Mouse (Mus musculus): ENCODE measurements around the gene Tnrc6b. TPM values are rescaled to one million over a fixed set of nuclear protein-coding genes. Genes with fewer than 3 reads are reported as not detected.
A peak's percentile ranks its signal among the peaks of the same experiment; 100 is the strongest.

The Tnrc6b gene
- polyA plus RNA-seq, 1 experiment from 2014 or later = 27.4 TPM

DNA sequence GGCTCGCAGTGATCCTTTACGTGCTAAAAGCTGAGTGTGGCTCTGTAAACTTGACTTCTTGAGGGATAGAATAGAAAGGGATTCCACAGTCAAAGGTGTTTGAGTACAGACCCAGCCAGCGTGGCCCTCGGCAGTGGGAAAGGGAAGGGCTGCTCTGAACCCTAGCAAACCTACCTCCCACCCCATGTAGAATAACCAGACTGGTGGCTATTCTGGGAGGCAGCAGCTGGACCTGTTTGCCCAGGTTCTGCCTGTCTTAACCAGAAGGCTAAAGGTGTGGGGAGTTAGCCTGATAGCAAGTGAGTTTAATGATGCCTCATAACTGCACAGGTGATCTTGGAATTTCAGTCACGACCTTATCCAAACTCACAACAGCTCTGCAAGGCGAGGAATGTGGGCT, 28.0 kb upstream of the Tnrc6b start:
- no peaks in the 10 kb centered on the region for H3K36me3 ChIP-seq
- H3K4me3 ChIP-seq (replicated peaks) = no peak overlapping the region
- H3K9me3 ChIP-seq = no peaks in the 10 kb centered on the region
- H3K4me2 ChIP-seq = peak overlapping the region; percentile 16; the same call in 1 of the 2 replicates
- WGBS = 70% methylated on average over 6 of the region's 6 CpGs
- H3K4me1 ChIP-seq = peaks cover 51% of the 10 kb centered on the region
- no peaks in the 10 kb centered on the region for H3K27me3 ChIP-seq (replicated peaks)
- no peak overlapping the region for H3K9ac ChIP-seq
- ATAC-seq (ENCODE audit: insufficient read depth, low FRiP score, low read depth) = peak; percentile 76
- peak overlapping the region; percentile 81 for H3K27ac ChIP-seq

DNA sequence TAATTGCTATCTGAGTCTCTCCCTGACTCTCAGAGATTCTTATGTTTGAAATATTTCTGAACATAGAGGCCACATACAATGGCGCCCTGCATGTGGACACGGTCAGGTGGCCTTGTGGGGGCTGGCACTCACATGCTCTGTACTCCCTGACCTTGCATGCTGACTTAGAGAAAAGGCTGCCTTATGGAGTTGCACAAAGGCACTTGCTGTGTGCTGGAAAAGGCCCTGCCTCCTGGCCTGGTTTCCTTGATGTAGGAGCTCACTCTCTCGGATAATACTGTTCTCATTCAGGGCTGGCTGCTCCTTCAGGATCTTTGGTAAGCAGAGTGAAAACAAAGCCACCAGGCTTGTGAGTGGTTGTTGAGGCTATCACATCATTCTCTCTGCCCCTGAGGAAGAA, 27.1 kb upstream of the Tnrc6b start:
- no peaks in the 10 kb centered on the region for H3K36me3 ChIP-seq
- no peaks in the 10 kb centered on the region for H3K27me3 ChIP-seq (replicated peaks)
- peak overlapping the region; percentile 81; the same call in 1 of the 2 replicates for H3K27ac ChIP-seq
- peaks cover 51% of the 10 kb centered on the region for H3K4me1 ChIP-seq
- no peak overlapping the region for H3K4me3 ChIP-seq (replicated peaks)
- ATAC-seq (ENCODE audit: insufficient read depth, low FRiP score, low read depth) = no peak
- no peak overlapping the region for H3K4me2 ChIP-seq
- 61% methylated on average over 3 of the region's 3 CpGs for WGBS
- H3K9ac ChIP-seq = no peak overlapping the region
- H3K9me3 ChIP-seq = no peaks in the 10 kb centered on the region

DNA sequence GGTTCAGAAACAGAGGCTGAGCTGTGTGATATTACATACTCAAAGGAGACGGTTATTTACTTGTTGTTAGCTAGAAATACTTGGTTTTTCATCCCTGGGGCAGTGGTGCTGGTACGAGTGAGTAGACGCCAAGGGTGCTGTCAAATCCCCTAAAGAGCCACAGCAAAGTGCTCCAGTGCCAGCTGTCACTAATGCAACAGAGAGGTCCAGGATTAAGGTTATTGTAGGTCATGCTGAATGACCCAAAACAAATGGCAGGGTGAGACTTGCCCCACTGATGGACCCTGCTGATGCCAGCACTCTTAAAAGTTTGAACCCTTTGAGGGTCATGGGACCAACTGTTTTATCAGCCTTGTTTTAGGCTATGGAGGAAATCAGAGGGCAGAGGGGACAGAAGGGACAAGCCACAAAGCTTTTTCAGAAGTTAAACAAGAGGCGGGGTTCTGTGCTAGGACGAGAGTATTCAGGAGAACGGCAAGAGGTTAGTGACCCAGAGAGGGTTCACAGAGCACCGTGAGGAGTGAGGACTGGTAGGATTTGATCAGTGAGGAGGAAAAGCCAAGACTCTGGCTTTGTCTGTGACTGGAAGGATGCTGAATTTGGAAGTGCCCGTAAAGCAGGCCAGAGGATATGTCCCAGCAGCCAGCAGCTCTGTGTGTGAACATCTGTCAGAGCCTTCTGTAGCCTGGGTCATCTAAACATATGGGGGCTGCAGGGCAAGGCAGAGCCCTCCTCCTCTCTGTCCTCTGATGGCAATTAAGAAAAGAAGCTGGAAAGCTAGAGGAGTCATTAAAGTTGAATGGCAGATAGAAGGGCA, 26.1 kb upstream of the Tnrc6b start:
- no peak for ATAC-seq (ENCODE audit: insufficient read depth, low FRiP score, low read depth)
- Histone ChIP-seq H3K36me3 (no peaks in the 10 kb centered on the region), H3K4me1 (peaks cover 44% of the 10 kb centered on the region)

GRCm38 (mm10) chr15:80685603-80685895, 25.6 kb upstream of the Tnrc6b start:
- no peak overlapping the region for H3K4me2 ChIP-seq
- H3K4me3 ChIP-seq (replicated peaks) = no peak overlapping the region
- H3K36me3 ChIP-seq = no peaks in the 10 kb centered on the region
- no peak overlapping the region for H3K9ac ChIP-seq
- WGBS = 41% methylated on average over 7 of the region's 7 CpGs
- peaks cover 41% of the 10 kb centered on the region for H3K4me1 ChIP-seq
- H3K27me3 ChIP-seq (replicated peaks) = no peaks in the 10 kb centered on the region
- ATAC-seq (ENCODE audit: insufficient read depth, low FRiP score, low read depth) = no peak
- no peaks in the 10 kb centered on the region for H3K9me3 ChIP-seq
- H3K27ac ChIP-seq = no peak overlapping the region

More for the DNA sequence above, 26.1 kb upstream of the Tnrc6b start:
- Histone ChIP-seq H3K4me2 (no peak overlapping the region), H3K4me3 (replicated peaks) (no peak overlapping the region), H3K9ac (no peak overlapping the region), H3K9me3 (no peaks in the 10 kb centered on the region), H3K27ac (no peak overlapping the region), H3K27me3 (replicated peaks) (no peaks in the 10 kb centered on the region)
- 31% methylated on average over 8 of the region's 8 CpGs for WGBS

DNA sequence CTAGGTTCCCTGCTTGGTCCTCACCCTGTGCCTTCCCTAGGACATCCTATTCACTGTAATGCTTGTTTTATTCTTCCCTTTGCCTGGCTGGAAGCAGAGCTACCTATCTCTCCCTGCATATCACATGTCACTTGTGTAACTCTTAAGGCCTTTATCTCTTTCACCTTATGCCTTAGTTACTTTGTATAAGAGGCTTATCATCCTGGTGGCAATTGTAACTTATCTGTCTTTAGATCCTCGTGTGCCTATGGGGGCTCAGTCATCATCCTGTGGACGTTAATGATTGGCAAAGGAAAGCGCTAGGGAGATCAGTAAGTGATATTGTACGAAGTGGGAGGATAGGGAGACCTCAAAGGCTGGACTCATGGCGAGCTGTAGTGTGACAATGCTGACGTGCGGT, 22.6 kb upstream of the Tnrc6b start:
- no peak overlapping the region for H3K4me2 ChIP-seq
- H3K9me3 ChIP-seq = no peaks in the 10 kb centered on the region
- no peaks in the 10 kb centered on the region for H3K27me3 ChIP-seq (replicated peaks)
- H3K9ac ChIP-seq = no peak overlapping the region
- peaks cover 19% of the 10 kb centered on the region for H3K4me1 ChIP-seq
- no peak for ATAC-seq (ENCODE audit: insufficient read depth, low FRiP score, low read depth)
- H3K36me3 ChIP-seq = no peaks in the 10 kb centered on the region
- WGBS = 57% methylated on average over 7 of the region's 7 CpGs
- no peak overlapping the region for H3K27ac ChIP-seq
- H3K4me3 ChIP-seq (replicated peaks) = no peak overlapping the region

- H3K4me1 ChIP-seq = peaks cover 3% of the 10 kb centered on the region; the same call in 1 of the 2 replicates
- ATAC-seq (ENCODE audit: insufficient read depth, low FRiP score, low read depth) = no peak
- WGBS = 51% methylated on average over 3 of the region's 3 CpGs
- no peaks in the 10 kb centered on the region for H3K27me3 ChIP-seq (replicated peaks)
- H3K9me3 ChIP-seq = no peaks in the 10 kb centered on the region
- H3K4me3 ChIP-seq (replicated peaks) = no peak overlapping the region
- no peak overlapping the region for H3K9ac ChIP-seq
- no peak overlapping the region for H3K4me2 ChIP-seq
- H3K27ac ChIP-seq = no peak overlapping the region
- no peaks in the 10 kb centered on the region for H3K36me3 ChIP-seq
Measured at GRCm38 (mm10) chr15:80693492-80693891, 17.6 kb upstream of the Tnrc6b start.

GRCm38 (mm10) chr15:80694125-80694910, 16.8 kb upstream of the Tnrc6b start:
- no peaks in the 10 kb centered on the region for H3K27me3 ChIP-seq (replicated peaks)
- no peaks in the 10 kb centered on the region for H3K9me3 ChIP-seq
- WGBS = 28% methylated on average over 11 of the region's 11 CpGs
- peaks cover 3% of the 10 kb centered on the region; the same call in 1 of the 2 replicates for H3K4me1 ChIP-seq
- H3K27ac ChIP-seq = no peak overlapping the region
- H3K36me3 ChIP-seq = no peaks in the 10 kb centered on the region
- no peak overlapping the region for H3K4me3 ChIP-seq (replicated peaks)
- no peak overlapping the region; the same call in 1 of the 2 replicates for H3K4me2 ChIP-seq
- no peak overlapping the region for H3K9ac ChIP-seq
- no peak for ATAC-seq (ENCODE audit: insufficient read depth, low FRiP score, low read depth)

- H3K4me3 ChIP-seq (replicated peaks) = no peak overlapping the region
- peaks cover 3% of the 10 kb centered on the region for H3K4me1 ChIP-seq
- no peak overlapping the region for H3K4me2 ChIP-seq
- H3K27me3 ChIP-seq (replicated peaks) = no peaks in the 10 kb centered on the region
- no peaks in the 10 kb centered on the region for H3K9me3 ChIP-seq
- no peak overlapping the region for H3K9ac ChIP-seq
- no peak overlapping the region for H3K27ac ChIP-seq
- WGBS = 43% methylated on average over 5 of the region's 5 CpGs
- H3K36me3 ChIP-seq = no peaks in the 10 kb centered on the region
- no peak for ATAC-seq (ENCODE audit: insufficient read depth, low FRiP score, low read depth)
Measured at GRCm38 (mm10) chr15:80697564-80697963, 13.5 kb upstream of the Tnrc6b start.

GRCm38 (mm10) chr15:80701481-80702257, 9.4 kb upstream of the Tnrc6b start:
- Histone ChIP-seq H3K4me1 (peaks cover 10% of the 10 kb centered on the region), H3K9me3 (no peaks in the 10 kb centered on the region), H3K4me3 (replicated peaks) (no peak overlapping the region), H3K4me2 (no peak overlapping the region), H3K9ac (no peak overlapping the region), H3K36me3 (no peaks in the 10 kb centered on the region), H3K27me3 (replicated peaks) (no peaks in the 10 kb centered on the region), H3K27ac (no peak overlapping the region)
- ATAC-seq (ENCODE audit: insufficient read depth, low FRiP score, low read depth) = peak; percentile 36; the same call in 1 of the 2 replicates
- 58% methylated on average over 8 of the region's 8 CpGs for WGBS

GRCm38 (mm10) chr15:80702910-80703309, 8.2 kb upstream of the Tnrc6b start:
- H3K27ac ChIP-seq = no peak overlapping the region
- no peak overlapping the region for H3K9ac ChIP-seq
- H3K4me1 ChIP-seq = peaks cover 19% of the 10 kb centered on the region
- no peak overlapping the region for H3K4me2 ChIP-seq
- H3K27me3 ChIP-seq (replicated peaks) = no peaks in the 10 kb centered on the region
- no peak overlapping the region for H3K4me3 ChIP-seq (replicated peaks)
- ATAC-seq (ENCODE audit: insufficient read depth, low FRiP score, low read depth) = no peak
- H3K9me3 ChIP-seq = no peaks in the 10 kb centered on the region
- 75% methylated on average over 5 of the region's 5 CpGs for WGBS
- H3K36me3 ChIP-seq = no peaks in the 10 kb centered on the region

DNA sequence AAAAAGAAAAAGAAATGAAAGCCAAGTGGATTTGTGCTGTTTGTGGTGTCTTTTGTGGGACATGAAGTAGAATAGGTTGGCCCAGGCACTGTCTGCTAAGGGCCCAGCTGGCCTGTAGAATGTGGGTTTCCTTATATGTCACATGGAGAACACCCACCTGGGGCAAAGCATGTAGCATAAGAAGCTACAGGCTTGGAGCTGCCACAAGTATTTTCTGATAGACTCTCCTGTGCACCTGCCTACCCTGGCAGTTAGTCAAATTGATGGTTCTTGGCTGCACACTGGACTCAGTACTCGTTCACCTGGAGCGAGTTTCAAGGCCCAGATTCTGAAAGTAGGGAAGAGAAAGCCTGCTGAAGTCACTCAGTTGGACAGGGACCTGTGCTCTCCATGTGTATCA, 7.6 kb upstream of the Tnrc6b start:
- H3K4me1 ChIP-seq = peaks cover 19% of the 10 kb centered on the region
- no peak overlapping the region for H3K4me3 ChIP-seq (replicated peaks)
- WGBS = 64% methylated on average over 2 of the region's 2 CpGs
- no peak overlapping the region for H3K4me2 ChIP-seq
- H3K27me3 ChIP-seq (replicated peaks) = no peaks in the 10 kb centered on the region
- no peaks in the 10 kb centered on the region for H3K9me3 ChIP-seq
- H3K9ac ChIP-seq = no peak overlapping the region
- H3K36me3 ChIP-seq = no peaks in the 10 kb centered on the region
- no peak overlapping the region for H3K27ac ChIP-seq
- ATAC-seq (ENCODE audit: insufficient read depth, low FRiP score, low read depth) = no peak
